In the genomic region with DNA sequence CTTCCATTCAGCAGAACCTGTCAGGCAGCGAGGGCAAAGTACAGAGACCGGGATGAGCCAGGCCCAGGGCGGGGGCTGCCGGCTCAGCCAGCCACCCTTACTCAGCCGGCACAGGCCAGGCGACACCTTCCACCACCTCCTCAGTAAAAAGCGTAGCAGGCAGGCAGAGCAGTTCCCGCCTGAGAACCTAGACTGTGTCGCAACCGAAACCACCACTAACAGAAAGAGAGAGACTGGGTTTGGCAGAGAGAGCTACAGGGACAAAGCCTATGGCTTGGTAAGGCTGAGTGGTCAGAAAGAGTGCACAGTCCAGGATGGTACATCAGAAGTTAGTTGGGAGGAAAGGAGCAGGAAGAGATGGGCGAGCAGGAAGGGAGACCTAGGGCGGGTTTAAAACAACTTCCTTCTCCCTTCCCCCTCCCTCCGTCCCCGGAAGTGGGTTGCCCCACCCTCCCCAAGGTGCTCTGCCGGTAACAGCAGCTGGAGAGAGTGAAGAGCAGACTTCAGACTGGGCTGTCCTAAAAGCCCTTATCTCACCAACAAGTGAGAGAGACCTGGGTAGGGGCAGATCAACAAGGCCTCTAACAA, we compare ENCODE assay signal across 8 mouse cellular contexts. TPM values are rescaled to one million over a fixed set of nuclear protein-coding genes. Genes with fewer than 3 reads are reported as not detected.
DNase-seq lines count a peak whose midpoint lies in the region; ATAC-seq and TF ChIP-seq lines count a peak whose summit lies in the region.

No protein-coding gene starts in this region.

- intact Hi-C loops in left cerebral cortex, postnatal 36 days (cut with DNase I), result no loop called here

- H3K27ac ChIP-seq in testis, adult 2 months (ENCODE audit: control insufficient read depth, insufficient read depth, low read depth, low read length), result peak overlapping the region; percentile 34; the same call in 1 of the 2 replicates
- peak overlapping the region; percentile 100 for H3K27ac ChIP-seq in small intestine, adult 2 months (ENCODE audit: insufficient read depth, low read depth, low read length)
- no peak overlapping the region for H3K27ac ChIP-seq in forebrain, embryonic 13.5 days

- H3K4me1 ChIP-seq in testis, adult 2 months (ENCODE audit: control insufficient read depth, insufficient read depth, low read length), result peaks cover 11% of the 10 kb centered on the region
- H3K4me1 ChIP-seq in small intestine, adult 2 months (ENCODE audit: control insufficient read depth, insufficient read depth, insufficient read length, low read length), result peaks cover 12% of the 10 kb centered on the region; the same call in 1 of the 2 replicates
- H3K4me1 ChIP-seq in forebrain, embryonic 13.5 days, result peaks cover 29% of the 10 kb centered on the region

- 9% methylated on average over 15 of the region's 15 CpGs for WGBS in small intestine, adult 2 months
- 83% methylated on average over 15 of the region's 15 CpGs for WGBS in forebrain, embryonic 13.5 days

- H3K4me3 ChIP-seq in testis, adult 2 months (ENCODE audit: control insufficient read depth, low read depth, low read length), result peak overlapping the region; percentile 77
- peak overlapping the region; percentile 60 for H3K4me3 ChIP-seq in small intestine, adult 2 months (ENCODE audit: low read depth, low read length)
- no peak overlapping the region for H3K4me3 ChIP-seq in forebrain, embryonic 13.5 days

- peaks cover 6% of the 10 kb centered on the region for H3K36me3 ChIP-seq in testis, adult 2 months (ENCODE audit: control insufficient read depth, insufficient read depth, low read length)
- H3K36me3 ChIP-seq in small intestine, adult 2 months (ENCODE audit: control insufficient read depth, insufficient read depth, low read length), result peaks cover 5% of the 10 kb centered on the region
- H3K36me3 ChIP-seq in forebrain, embryonic 13.5 days (ENCODE audit: poor library complexity, severe bottlenecking), result peaks cover 8% of the 10 kb centered on the region

- no peaks in the 10 kb centered on the region for H3K9me3 ChIP-seq in forebrain, embryonic 13.5 days (replicated peaks)

- no peak for TF ChIP-seq CTCF in testis, adult 2 months (IDR thresholded peaks at IDR 0.05; ENCODE audit: control insufficient read depth, insufficient read depth, insufficient replicate concordance, low read depth, low read length)
- no peak for TF ChIP-seq CTCF in small intestine, adult 2 months (IDR thresholded peaks at IDR 0.05; ENCODE audit: extremely low read depth, insufficient read length, insufficient replicate concordance, low read depth, low read length)

- no peak overlapping the region for H3K4me2 ChIP-seq in forebrain, embryonic 13.5 days

- DNase-seq in testis, postnatal 10 days (ENCODE audit: low spot score), result no peak
- peak; percentile 82 for DNase-seq in liver
- no peak for DNase-seq in left cerebral cortex, postnatal 36 days (ENCODE audit: low spot score in 2 of 2)
- no peak for DNase-seq in testis, postnatal 14 days (ENCODE audit: low spot score)

- no peak for TF ChIP-seq POLR2A in testis, adult 2 months (IDR thresholded peaks at IDR 0.05; ENCODE audit: control insufficient read depth, low read depth, low read length)
- TF ChIP-seq POLR2A in small intestine, adult 2 months (IDR thresholded peaks at IDR 0.05; ENCODE audit: low read depth, low read length), result peak; percentile 29; the same call in 1 of the 2 replicates

- H3K9ac ChIP-seq in forebrain, embryonic 13.5 days, result no peak overlapping the region

- no peaks in the 10 kb centered on the region for H3K27me3 ChIP-seq in testis, adult 2 months (ENCODE audit: control insufficient read depth, insufficient read depth, low read length)
- no peaks in the 10 kb centered on the region for H3K27me3 ChIP-seq in small intestine, adult 2 months (ENCODE audit: control insufficient read depth, insufficient read depth, low read length)
- H3K27me3 ChIP-seq in forebrain, embryonic 13.5 days, result no peaks in the 10 kb centered on the region

- ATAC-seq in erythroid progenitor cell, adult 5-6 weeks (replicated peaks; ENCODE audit: low FRiP score, poor library complexity, severe bottlenecking), result peak; percentile 84
- ATAC-seq in forebrain, embryonic 13.5 days, result no peak

RNA-seq across cellular contexts. Expression of a gene that starts 28.0 kb away (rescaled TPM):
- 3.6 and 4.1 TPM in 2 replicates for polyA plus RNA-seq in testis, adult 2 months (2012; rRNA removed)
- total RNA-seq in erythroid progenitor cell, adult 5-6 weeks (2015; ENCODE audit: low replicate concordance), result 2.2 TPM in 1 of 2 replicates, not detected in the other
- 0.53 TPM in 1 of 2 replicates, not detected in the other for total RNA-seq in erythroid progenitor cell, adult 5-6 weeks (2017; ENCODE audit: low replicate concordance)
- 1.2 and 1.8 TPM in 2 replicates for polyA plus RNA-seq in small intestine, adult 2 months (2012; rRNA removed)
- polyA plus RNA-seq in forebrain, embryonic 13.5 days (2015; fragmentation: Nextera tagmentation; extraction: Ambion mirVana), result 58.1 and 60.6 TPM in 2 replicates
- 10 to 100 TPM; 14.9 to 16.0 TPM for total RNA-seq in left cerebral cortex, postnatal 36 days (2021)

RNA-seq across cellular contexts. Expression of a gene that starts 46.5 kb away (rescaled TPM):
- 108 and 117 TPM in 2 replicates for polyA plus RNA-seq in testis, adult 2 months (2012; rRNA removed)
- 48.7 and 54.1 TPM in 2 replicates for total RNA-seq in erythroid progenitor cell, adult 5-6 weeks (2015; ENCODE audit: low replicate concordance)
- total RNA-seq in erythroid progenitor cell, adult 5-6 weeks (2017; ENCODE audit: low replicate concordance), result 38.4 and 51.5 TPM in 2 replicates
- 91.2 and 279 TPM in 2 replicates for polyA plus RNA-seq in small intestine, adult 2 months (2012; rRNA removed)
- polyA plus RNA-seq in forebrain, embryonic 13.5 days (2015; fragmentation: Nextera tagmentation; extraction: Ambion mirVana), result 38.3 and 39.0 TPM in 2 replicates
- total RNA-seq in left cerebral cortex, postnatal 36 days (2021), result 100 to 1,000 TPM; 134 to 160 TPM

RNA-seq across cellular contexts. Expression of a gene that starts 54.2 kb away (rescaled TPM):
- polyA plus RNA-seq in testis, adult 2 months (2012; rRNA removed), result 61.5 and 69.3 TPM in 2 replicates
- 35.6 and 47.2 TPM in 2 replicates for total RNA-seq in erythroid progenitor cell, adult 5-6 weeks (2015; ENCODE audit: low replicate concordance)
- total RNA-seq in erythroid progenitor cell, adult 5-6 weeks (2017; ENCODE audit: low replicate concordance), result 44.8 and 57.3 TPM in 2 replicates
- polyA plus RNA-seq in small intestine, adult 2 months (2012; rRNA removed), result 8.2 and 13.1 TPM in 2 replicates
- polyA plus RNA-seq in forebrain, embryonic 13.5 days (2015; fragmentation: Nextera tagmentation; extraction: Ambion mirVana), result 71.1 and 80.5 TPM in 2 replicates
- total RNA-seq in left cerebral cortex, postnatal 36 days (2021), result 10 to 100 TPM; 26.5 to 42.4 TPM

Comparison
In these comparisons a context has a peak if more than half of its experiments do, and no peak if none do; other contexts are left out.
1. RNA of a gene that starts 28.0 kb away (polyA plus RNA-seq): 58.1 to 60.6 TPM in forebrain, embryonic 13.5 days; 3.6 to 4.1 TPM in testis, adult 2 months and 1.2 to 1.8 TPM in small intestine, adult 2 months; every median in the first group is over 10 times any median in the second.